Mouse (Mus musculus): ENCODE measurements around the gene Gm17387. TPM values are rescaled to one million over a fixed set of nuclear protein-coding genes. Genes with fewer than 3 reads are reported as not detected.

Gene Gm17387
- polyA plus RNA-seq (2015; fragmentation: Nextera tagmentation; extraction: Ambion mirVana), result not detected in 2 replicates

- H3K9ac ChIP-seq, result no peak within 1 kb of the TSS
- H3K36me3 ChIP-seq, result no peaks in the 10 kb centered on the region
- no peaks in the 10 kb centered on the region for H3K9me3 ChIP-seq
- H3K27me3 ChIP-seq, result no peaks in the 10 kb centered on the region
- H3K4me2 ChIP-seq (replicated peaks), result no peak within 1 kb of the TSS
- no peak within 1 kb of the TSS for H3K4me3 ChIP-seq
- peaks cover 4% of the 10 kb centered on the region; the same call in 1 of the 2 replicates for H3K4me1 ChIP-seq
- WGBS, result 92% methylated on average over 2 of the region's 2 CpGs
- no peak within 1 kb of the TSS for H3K27ac ChIP-seq
- no peak for ATAC-seq (ENCODE audit: low FRiP score, low read depth)
These were observed at the start of gene Gm17387 for GRCm38 (mm10) chr7:141028831-141029230. Gm17387 (plus strand) TSS chr7:141029131.

- H3K4me1 ChIP-seq, result no peaks in the 10 kb centered on the region
- no peak overlapping the region for H3K4me2 ChIP-seq (replicated peaks)
- ATAC-seq (ENCODE audit: low FRiP score, low read depth), result no peak
- WGBS, result 91% methylated on average over 8 of the region's 8 CpGs
- H3K9ac ChIP-seq, result no peak overlapping the region
- no peaks in the 10 kb centered on the region for H3K9me3 ChIP-seq
- H3K27ac ChIP-seq, result no peak overlapping the region
- no peaks in the 10 kb centered on the region for H3K27me3 ChIP-seq
- H3K36me3 ChIP-seq, result no peaks in the 10 kb centered on the region
- no peak overlapping the region for H3K4me3 ChIP-seq
These were observed 47.2 kb upstream of the Gm17387 start for GRCm38 (mm10) chr7:140981704-140982103.

- Histone ChIP-seq H3K27ac (no peak overlapping the region), H3K9me3 (no peaks in the 10 kb centered on the region), H3K9ac (no peak overlapping the region), H3K4me3 (no peak overlapping the region), H3K36me3 (no peaks in the 10 kb centered on the region), H3K27me3 (no peaks in the 10 kb centered on the region), H3K4me2 (replicated peaks) (no peak overlapping the region), H3K4me1 (no peaks in the 10 kb centered on the region)
- 88% methylated on average over 7 of the region's 7 CpGs for WGBS
- ATAC-seq (ENCODE audit: low FRiP score, low read depth), result no peak
These were observed 46.0 kb upstream of the Gm17387 start for GRCm38 (mm10) chr7:140982971-140983370.

GRCm38 (mm10) chr7:140987182-140988138, 41.5 kb upstream of the Gm17387 start:
- H3K4me1 ChIP-seq, result peaks cover 15% of the 10 kb centered on the region
- no peaks in the 10 kb centered on the region for H3K9me3 ChIP-seq
- no peak for ATAC-seq (ENCODE audit: low FRiP score, low read depth)
- no peak overlapping the region for H3K27ac ChIP-seq
- H3K36me3 ChIP-seq, result no peaks in the 10 kb centered on the region
- no peak overlapping the region for H3K9ac ChIP-seq
- 81% methylated on average over 17 of the region's 17 CpGs for WGBS
- no peaks in the 10 kb centered on the region for H3K27me3 ChIP-seq
- no peak overlapping the region for H3K4me3 ChIP-seq
- H3K4me2 ChIP-seq (replicated peaks), result no peak overlapping the region

- Histone ChIP-seq H3K4me2 (replicated peaks) (no peak overlapping the region), H3K4me1 (peaks cover 15% of the 10 kb centered on the region), H3K27me3 (no peaks in the 10 kb centered on the region), H3K27ac (no peak overlapping the region), H3K9me3 (no peaks in the 10 kb centered on the region), H3K9ac (no peak overlapping the region), H3K36me3 (no peaks in the 10 kb centered on the region), H3K4me3 (no peak overlapping the region)
- ATAC-seq (ENCODE audit: low FRiP score, low read depth), result no peak
- WGBS, result 82% methylated on average over 4 of the region's 4 CpGs
These were observed 39.9 kb upstream of the Gm17387 start for GRCm38 (mm10) chr7:140989022-140989421.

- Histone ChIP-seq H3K27ac (no peak overlapping the region), H3K27me3 (no peaks in the 10 kb centered on the region), H3K4me1 (peaks cover 15% of the 10 kb centered on the region), H3K4me3 (no peak overlapping the region), H3K9me3 (no peaks in the 10 kb centered on the region), H3K36me3 (no peaks in the 10 kb centered on the region), H3K4me2 (replicated peaks) (no peak overlapping the region), H3K9ac (no peak overlapping the region)
- WGBS, result 52% methylated on average over 6 of the region's 6 CpGs
- no peak for ATAC-seq (ENCODE audit: low FRiP score, low read depth)
These were observed 38.7 kb upstream of the Gm17387 start for GRCm38 (mm10) chr7:140990185-140990584.

GRCm38 (mm10) chr7:140990622-140991021, 38.3 kb upstream of the Gm17387 start:
- H3K27ac ChIP-seq, result no peak overlapping the region
- no peaks in the 10 kb centered on the region for H3K27me3 ChIP-seq
- WGBS, result 41% methylated on average over 5 of the region's 5 CpGs
- no peaks in the 10 kb centered on the region for H3K36me3 ChIP-seq
- H3K4me1 ChIP-seq, result peaks cover 15% of the 10 kb centered on the region
- no peaks in the 10 kb centered on the region for H3K9me3 ChIP-seq
- H3K4me2 ChIP-seq (replicated peaks), result no peak overlapping the region
- H3K9ac ChIP-seq, result no peak overlapping the region
- ATAC-seq (ENCODE audit: low FRiP score, low read depth), result no peak
- no peak overlapping the region for H3K4me3 ChIP-seq

GRCm38 (mm10) chr7:140991117-140991689, 37.7 kb upstream of the Gm17387 start:
- no peaks in the 10 kb centered on the region for H3K36me3 ChIP-seq
- no peak overlapping the region for H3K4me3 ChIP-seq
- H3K9me3 ChIP-seq, result no peaks in the 10 kb centered on the region
- no peak for ATAC-seq (ENCODE audit: low FRiP score, low read depth)
- H3K9ac ChIP-seq, result no peak overlapping the region
- H3K27me3 ChIP-seq, result no peaks in the 10 kb centered on the region
- 85% methylated on average over 14 of the region's 14 CpGs for WGBS
- H3K4me2 ChIP-seq (replicated peaks), result no peak overlapping the region
- H3K4me1 ChIP-seq, result peaks cover 15% of the 10 kb centered on the region
- H3K27ac ChIP-seq, result no peak overlapping the region

- 68% methylated on average over 1 of the region's 1 CpGs for WGBS
- no peak for ATAC-seq (ENCODE audit: low FRiP score, low read depth)
- H3K36me3 ChIP-seq, result no peaks in the 10 kb centered on the region
These were observed 31.1 kb upstream of the Gm17387 start for GRCm38 (mm10) chr7:140997817-140998216.

GRCm38 (mm10) chr7:140998853-140999700, 29.9 kb upstream of the Gm17387 start:
- Histone ChIP-seq H3K4me1 (no peaks in the 10 kb centered on the region), H3K9me3 (no peaks in the 10 kb centered on the region), H3K27ac (no peak overlapping the region), H3K4me3 (no peak overlapping the region), H3K9ac (no peak overlapping the region), H3K4me2 (replicated peaks) (no peak overlapping the region), H3K36me3 (no peaks in the 10 kb centered on the region), H3K27me3 (no peaks in the 10 kb centered on the region)
- ATAC-seq (ENCODE audit: low FRiP score, low read depth), result no peak
- WGBS, result 82% methylated on average over 11 of the region's 11 CpGs

More at GRCm38 (mm10) chr7:140997817-140998216, 31.1 kb upstream of the Gm17387 start:
- Histone ChIP-seq H3K27me3 (no peaks in the 10 kb centered on the region), H3K4me1 (no peaks in the 10 kb centered on the region), H3K4me3 (no peak overlapping the region), H3K27ac (no peak overlapping the region), H3K9ac (no peak overlapping the region), H3K4me2 (replicated peaks) (no peak overlapping the region), H3K9me3 (no peaks in the 10 kb centered on the region)

- no peaks in the 10 kb centered on the region for H3K9me3 ChIP-seq
- H3K4me3 ChIP-seq, result no peak overlapping the region
- 78% methylated on average over 15 of the region's 15 CpGs for WGBS
- no peaks in the 10 kb centered on the region for H3K27me3 ChIP-seq
- H3K4me1 ChIP-seq, result no peaks in the 10 kb centered on the region
- H3K9ac ChIP-seq, result no peak overlapping the region
- no peaks in the 10 kb centered on the region for H3K36me3 ChIP-seq
- H3K27ac ChIP-seq, result no peak overlapping the region
- no peak for ATAC-seq (ENCODE audit: low FRiP score, low read depth)
- H3K4me2 ChIP-seq (replicated peaks), result no peak overlapping the region
These were observed 27.8 kb upstream of the Gm17387 start for GRCm38 (mm10) chr7:141000881-141001708.
